Mouse (Mus musculus): ENCODE measurements around the gene Olfr680-ps1.
"Not testable (repeated sequence)": the region's sequence is repeated elsewhere in the genome, so short reads cannot be mapped to it uniquely, and the experiment has no call there.

The Olfr680-ps1 gene

DNA sequence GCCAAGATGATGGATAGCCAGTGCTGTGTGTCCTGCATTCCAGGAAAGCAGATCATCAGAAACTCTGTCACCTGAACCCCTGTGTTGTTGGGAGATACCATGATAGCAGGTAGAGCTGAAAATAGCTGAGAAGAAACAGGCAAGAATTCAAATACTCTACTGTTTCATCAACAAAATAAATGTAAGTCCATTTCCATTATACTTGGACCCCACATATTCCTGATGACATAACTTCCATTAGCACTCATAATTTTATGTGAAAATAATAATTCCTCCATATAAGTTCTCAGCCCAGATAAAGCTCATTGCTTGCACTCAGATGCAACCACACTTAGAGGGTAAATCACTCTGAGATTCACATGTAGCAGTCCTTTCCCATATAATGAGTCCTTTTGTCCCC, at the start of gene Olfr680-ps1:
Gene Olfr680-ps1 (minus strand): TSS at position 101 of the 400 bp plus-strand sequence.
- not testable (repeated sequence) for DNase-seq

DNA sequence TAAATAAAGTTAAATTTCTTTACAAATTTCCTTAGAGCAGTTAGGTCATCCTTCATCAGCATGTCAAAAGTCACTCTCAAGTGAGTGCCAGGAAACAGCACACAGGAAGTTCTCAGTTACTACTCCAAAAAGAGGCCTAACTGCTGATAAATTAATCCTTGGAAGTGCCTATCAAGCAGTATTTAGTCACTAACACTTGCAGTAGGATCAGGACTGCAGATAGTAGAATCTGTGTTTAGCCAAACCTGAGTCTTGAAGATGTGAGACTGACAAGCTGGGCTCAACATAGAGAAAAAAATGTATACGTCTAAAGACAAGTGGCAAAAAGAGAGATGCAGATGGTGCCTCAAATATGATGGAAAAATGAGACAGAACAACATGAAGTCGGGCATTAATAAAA, 48.7 kb upstream of the Olfr680-ps1 start:
- no peak for DNase-seq

DNA sequence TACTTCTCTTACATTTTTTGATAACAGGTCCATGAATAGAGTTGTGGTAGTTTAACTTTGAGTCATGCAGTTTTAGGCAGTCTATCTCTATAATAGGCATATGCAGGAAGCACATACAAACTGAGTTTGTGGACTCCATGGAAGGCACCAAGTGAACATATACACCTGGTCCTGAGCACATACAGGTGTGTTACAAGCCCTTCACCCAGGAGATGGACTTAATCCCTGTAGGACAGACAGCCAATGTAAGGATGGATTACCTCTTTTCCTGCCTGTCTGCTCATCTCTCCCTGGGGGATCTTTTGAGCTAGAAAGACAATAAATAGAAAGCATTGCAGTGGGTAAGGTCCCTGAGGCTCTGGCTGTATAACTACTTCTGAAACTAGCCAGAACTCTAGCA, 23.9 kb upstream of the Olfr680-ps1 start, which contains the start of gene Olfr681:
Gene Olfr681 (plus strand): TSS at position 301 of the 400 bp plus-strand sequence.
- DNase-seq = no peak

DNA sequence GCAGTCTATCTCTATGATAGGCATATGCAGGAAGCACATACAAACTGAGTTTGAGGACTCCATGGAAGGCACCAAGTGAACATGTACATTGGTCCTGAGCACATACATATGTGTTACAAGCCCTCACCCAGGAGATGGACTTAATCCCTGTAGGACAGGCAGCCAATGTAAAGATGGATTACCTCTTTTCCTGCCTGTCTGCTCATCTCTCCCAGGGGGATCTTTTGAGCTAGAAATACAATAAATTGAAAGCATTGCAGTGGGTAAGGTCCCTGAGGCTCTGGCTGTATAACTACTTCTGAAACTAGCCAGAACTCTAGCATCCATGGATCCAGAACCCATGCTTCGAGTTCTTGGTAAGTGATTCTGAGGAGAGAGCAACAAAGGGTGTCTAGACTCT, 11.7 kb downstream of the Olfr680-ps1 start, which contains the start of gene Olfr679:
Gene Olfr679 (plus strand): TSS at position 301 of the 400 bp plus-strand sequence.
- DNase-seq = no peak

DNA sequence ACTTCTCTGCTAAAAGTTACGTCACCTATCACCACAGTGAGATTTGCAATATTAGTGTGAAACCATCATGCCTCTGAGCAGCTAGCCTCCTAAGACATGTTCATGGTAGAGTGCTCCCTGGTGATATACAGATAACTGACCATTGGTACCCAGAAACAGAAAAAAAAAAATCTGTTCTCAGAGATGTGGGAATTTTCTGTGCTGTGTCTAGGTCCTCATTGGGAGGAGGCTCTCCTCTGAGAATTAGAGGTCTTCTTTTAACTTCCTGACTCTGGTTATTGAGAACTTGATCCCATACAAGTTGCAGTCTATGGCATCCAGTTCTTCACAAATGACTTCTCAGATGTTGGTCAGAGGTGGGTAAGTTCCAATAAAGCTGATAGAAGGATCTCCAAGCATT, 28.4 kb downstream of the Olfr680-ps1 start, which contains the start of gene Olfr678:
Gene Olfr678 (plus strand): TSS at position 301 of the 400 bp plus-strand sequence.
- DNase-seq = no peak

DNA sequence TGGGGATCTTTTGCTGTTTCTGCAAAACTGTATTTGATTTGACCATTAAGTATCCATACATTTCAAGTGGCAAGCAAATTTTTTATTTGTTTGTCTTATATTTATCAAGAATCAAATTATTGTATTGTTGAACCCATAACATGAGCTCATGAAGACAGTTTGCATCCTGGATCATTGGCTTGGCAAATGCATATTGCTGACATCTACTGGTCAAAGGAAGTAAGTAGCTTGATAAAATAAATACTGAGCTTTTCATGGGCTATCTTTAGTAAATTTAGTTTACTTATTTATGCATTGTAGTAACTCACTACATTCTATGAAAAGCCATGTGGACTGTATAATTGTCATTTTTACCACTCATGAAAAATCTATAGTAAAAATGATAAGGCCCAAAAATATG, 33.7 kb downstream of the Olfr680-ps1 start:
- no peak for DNase-seq

Measured in kidney, adult 9 months (tissue).